25 mouse cellular contexts compared by ENCODE assay signal in the genomic region with DNA sequence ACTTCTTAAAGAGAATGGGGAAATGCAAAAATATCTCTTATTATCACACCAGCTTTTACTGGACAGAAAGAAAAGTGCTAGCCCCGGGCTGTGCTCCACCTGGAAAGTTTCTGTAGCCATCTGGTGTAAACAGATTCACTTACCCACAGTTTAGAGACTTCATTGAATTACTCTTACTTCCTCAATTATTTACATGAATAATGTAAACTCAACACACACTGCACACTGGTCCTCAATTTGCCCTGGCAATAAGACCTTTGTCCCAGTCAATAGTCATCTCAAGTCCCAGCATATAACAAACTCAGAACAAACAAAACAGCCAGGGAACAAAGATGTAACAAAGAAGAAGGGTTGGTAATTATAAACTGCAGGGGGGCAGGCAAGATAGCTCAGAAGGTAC. TPM values are rescaled to one million over a fixed set of nuclear protein-coding genes. Genes with fewer than 3 reads are reported as not detected.
A peak's percentile ranks its signal among the peaks of the same experiment; 100 is the strongest.
DNase-seq lines count a peak whose midpoint lies in the region; ATAC-seq lines count a peak whose summit lies in the region.
"Had no signal": no experiment of that assay in that cellular context is flagged by ENCODE, and none has a peak within 500 bp of the region (broad histone marks: within the 10 kb centered on the region; RNA-seq: fewer than 3 reads in every experiment).

No protein-coding gene starts in this region.

- H3K9me3 ChIP-seq in liver, embryonic 15.5 days (replicated peaks): no peaks in the 10 kb centered on the region
- H3K9me3 ChIP-seq: embryonic facial prominence, embryonic 12.5 days; embryonic facial prominence, embryonic 15.5 days; heart, embryonic 12.5 days; heart, embryonic 15.5 days had no signal

- no peak overlapping the region for H3K9ac ChIP-seq in liver, embryonic 15.5 days
- H3K9ac ChIP-seq: embryonic facial prominence, embryonic 12.5 days; embryonic facial prominence, embryonic 15.5 days; forebrain, postnatal 0 days; heart, embryonic 12.5 days; heart, embryonic 15.5 days; hindbrain, embryonic 14.5 days had no signal

- H3K4me1 ChIP-seq in liver, embryonic 15.5 days (replicated peaks): peaks cover 6% of the 10 kb centered on the region
- H3K4me1 ChIP-seq: embryonic facial prominence, embryonic 12.5 days; embryonic facial prominence, embryonic 15.5 days; heart, embryonic 12.5 days; heart, embryonic 15.5 days had no signal

- no peak overlapping the region for H3K4me2 ChIP-seq in liver, embryonic 15.5 days
- H3K4me2 ChIP-seq: embryonic facial prominence, embryonic 12.5 days; embryonic facial prominence, embryonic 15.5 days; heart, embryonic 12.5 days; heart, embryonic 15.5 days; hindbrain, embryonic 14.5 days had no signal

- 74% methylated on average over 1 of the region's 1 CpGs for WGBS in liver, embryonic 15.5 days (ENCODE audit: insufficient replicate concordance)

- peaks cover 62% of the 10 kb centered on the region for H3K36me3 ChIP-seq in liver, embryonic 15.5 days (replicated peaks)
- H3K36me3 ChIP-seq in splenic B cell, adult 2 months (ENCODE audit: control insufficient read depth, insufficient read depth, low read length, poor library complexity, severe bottlenecking): peaks cover 18% of the 10 kb centered on the region

- ATAC-seq in liver, embryonic 15.5 days (ENCODE audit: insufficient read depth): 0 out of 2 replicates have a peak, but pooled peaks have one; percentile 39
- ATAC-seq: forebrain, embryonic 14.5 days; forebrain, postnatal 0 days; hindbrain, postnatal 0 days had no signal

- no peaks in the 10 kb centered on the region for H3K27me3 ChIP-seq in liver, embryonic 15.5 days
- no peaks in the 10 kb centered on the region for H3K27me3 ChIP-seq in splenic B cell, adult 2 months (ENCODE audit: control insufficient read depth, insufficient read depth, low read length, poor library complexity, severe bottlenecking)
- H3K27me3 ChIP-seq: embryonic facial prominence, embryonic 12.5 days; embryonic facial prominence, embryonic 15.5 days; heart, embryonic 12.5 days; heart, embryonic 15.5 days had no signal

- no peak overlapping the region for H3K27ac ChIP-seq in liver, embryonic 15.5 days (replicated peaks)
- H3K27ac ChIP-seq: embryonic facial prominence, embryonic 12.5 days; embryonic facial prominence, embryonic 15.5 days; gastrocnemius, adult 2 months; heart, embryonic 15.5 days; hindbrain, embryonic 14.5 days; hindbrain, postnatal 0 days had no signal

- no peak for DNase-seq in liver
- peak; percentile 74 for DNase-seq in A20 (ENCODE audit: low read depth, low spot score)
- DNase-seq in B cell, adult 2 months: peak; percentile 16 to 26
- DNase-seq in splenic B cell, adult 2 months (ENCODE audit: low read depth, low spot score): peak; percentile 35
- no peak for DNase-seq in kidney, adult 11 months
- DNase-seq: adrenal gland, adult 2 months; adrenal gland, postnatal 14 days; cerebellum, adult 11 months; cerebellum, adult 2 months; cerebellum, adult 9-11 months; cerebellum, postnatal 25 days; forebrain, postnatal 0 days; gastrocnemius, adult 2 months; gastrocnemius, postnatal 14 days; heart, adult 18-20 months; heart, postnatal 10 days; heart, postnatal 36 days had no signal

- H3K4me3 ChIP-seq in liver, embryonic 15.5 days (replicated peaks): no peak overlapping the region
- H3K4me3 ChIP-seq: embryonic facial prominence, embryonic 12.5 days; embryonic facial prominence, embryonic 15.5 days; gastrocnemius, adult 2 months; heart, embryonic 12.5 days; heart, embryonic 15.5 days had no signal

RNA-seq across cellular contexts. Expression of a gene that starts 44.6 kb away (rescaled TPM):
- 16.3 and 20.8 TPM in 2 replicates for polyA plus RNA-seq in liver, embryonic 15.5 days (2015; fragmentation: Nextera tagmentation; extraction: Ambion mirVana)

Comparison
In these comparisons a context has a peak if more than half of its experiments do, and no peak if none do; other contexts are left out.
1. DNase-seq: peak in A20 (single experiment), B cell, adult 2 months (2 of 2) and splenic B cell, adult 2 months (single experiment); none in liver (single experiment) and kidney, adult 11 months (single experiment).